Mouse (Mus musculus): Measurements from ENCODE around the gene Pbx3.

DNA sequence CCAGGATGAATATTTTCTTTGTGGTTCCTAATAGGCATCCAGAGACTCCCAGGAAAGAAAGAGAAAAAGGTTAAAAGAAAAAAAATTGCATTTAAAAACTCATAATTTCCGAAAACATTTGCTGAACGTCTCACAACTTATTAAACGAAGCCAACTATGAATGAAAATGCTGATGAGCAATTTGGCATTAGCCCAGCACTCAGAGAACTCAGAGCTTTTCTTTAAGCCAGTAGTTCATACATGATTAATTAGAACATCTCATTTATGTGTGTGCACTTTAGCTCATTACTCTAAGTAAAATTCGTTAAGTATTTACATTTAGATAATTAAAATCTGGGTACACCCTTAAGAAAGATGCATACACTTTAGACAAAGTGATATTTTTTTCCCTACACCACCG, 155.3 kb downstream of the Pbx3 start:
- TF ChIP-seq POLR2A (IDR thresholded peaks at IDR 0.05; ENCODE audit: insufficient read depth, low read depth, low read length): no peak
- TF ChIP-seq CTCF (IDR thresholded peaks at IDR 0.05): no peak
